Mouse (Mus musculus) splenic B cell, adult 2 months (primary cell): ENCODE measurements around the gene Thbs1.

ENCODE experiments used
- DNase-seq: peaks from one replicate; pipeline ENCODE4 v3.0.0-alpha.2; 2011; ENCODE audit warnings: low read depth, low spot score
- H3K27me3 ChIP-seq: 2 replicates; pipeline ENCODE4 v1.6.1; 2012; ENCODE audit warnings: mild to moderate bottlenecking, low read length, moderate library complexity, mixed read lengths; ENCODE audit not compliant: control insufficient read depth, poor library complexity, insufficient read depth, severe bottlenecking
- H3K36me3 ChIP-seq: 2 replicates; pipeline ENCODE4 v1.6.1; 2012; ENCODE audit warnings: mild to moderate bottlenecking, low read length, moderate library complexity, mixed read lengths; ENCODE audit not compliant: control insufficient read depth, poor library complexity, insufficient read depth, severe bottlenecking

Thbs1 gene

GRCm38 (mm10) chr2:118149855-118150563, 38.3 kb downstream of the Thbs1 start:
- no peak for DNase-seq
- H3K27me3 ChIP-seq, result no peaks in the 10 kb centered on the region
- no peaks in the 10 kb centered on the region for H3K36me3 ChIP-seq

GRCm38 (mm10) chr2:118158095-118158494, 46.4 kb downstream of the Thbs1 start:
- H3K36me3 ChIP-seq, result no peaks in the 10 kb centered on the region
- DNase-seq, result no peak
- H3K27me3 ChIP-seq, result no peaks in the 10 kb centered on the region

- H3K27me3 ChIP-seq, result no peaks in the 10 kb centered on the region
- DNase-seq, result no peak
- H3K36me3 ChIP-seq, result no peaks in the 10 kb centered on the region
Measured at GRCm38 (mm10) chr2:118159126-118159525, 47.5 kb downstream of the Thbs1 start.

- DNase-seq, result no peak
- no peaks in the 10 kb centered on the region for H3K27me3 ChIP-seq
- no peaks in the 10 kb centered on the region for H3K36me3 ChIP-seq
Measured at GRCm38 (mm10) chr2:118160547-118160946, 48.9 kb downstream of the Thbs1 start.

GRCm38 (mm10) chr2:118160991-118161390, 49.3 kb downstream of the Thbs1 start:
- Histone ChIP-seq H3K27me3 (no peaks in the 10 kb centered on the region), H3K36me3 (no peaks in the 10 kb centered on the region)
- DNase-seq, result no peak

- no peak for DNase-seq
- Histone ChIP-seq H3K36me3 (no peaks in the 10 kb centered on the region), H3K27me3 (no peaks in the 10 kb centered on the region)
Measured at GRCm38 (mm10) chr2:118162486-118162885, 50.8 kb downstream of the Thbs1 start.

- Histone ChIP-seq H3K36me3 (no peaks in the 10 kb centered on the region), H3K27me3 (no peaks in the 10 kb centered on the region)
- no peak for DNase-seq
Measured at GRCm38 (mm10) chr2:118164137-118164536, 52.5 kb downstream of the Thbs1 start.

- no peak for DNase-seq
- Histone ChIP-seq H3K27me3 (no peaks in the 10 kb centered on the region), H3K36me3 (no peaks in the 10 kb centered on the region)
Measured at GRCm38 (mm10) chr2:118165691-118166090, 54.0 kb downstream of the Thbs1 start.

GRCm38 (mm10) chr2:118167731-118168130, 56.1 kb downstream of the Thbs1 start:
- no peaks in the 10 kb centered on the region for H3K27me3 ChIP-seq
- no peak for DNase-seq
- H3K36me3 ChIP-seq, result no peaks in the 10 kb centered on the region

GRCm38 (mm10) chr2:118168225-118168624, 56.5 kb downstream of the Thbs1 start:
- H3K27me3 ChIP-seq, result no peaks in the 10 kb centered on the region
- DNase-seq, result no peak
- H3K36me3 ChIP-seq, result no peaks in the 10 kb centered on the region

- H3K27me3 ChIP-seq, result no peaks in the 10 kb centered on the region; the same call in 1 of the 2 replicates
- no peaks in the 10 kb centered on the region for H3K36me3 ChIP-seq
- DNase-seq, result no peak
Measured at GRCm38 (mm10) chr2:118174558-118175383, 63.1 kb downstream of the Thbs1 start.
